Mouse (Mus musculus) liver, embryonic 14.5 days (tissue): ENCODE data around the gene Ovol3.

ENCODE experiments used
- CTCF ChIP-seq: IDR thresholded peaks from 2 replicates; pipeline ENCODE4 v1.5.1; 2016; ENCODE audit warnings: antibody characterized with exemption, low read depth, control low read depth
- EP300 ChIP-seq: IDR thresholded peaks from 2 replicates; pipeline ENCODE4 v1.6.1; 2016; ENCODE audit warnings: antibody characterized with exemption, low read depth

DNA sequence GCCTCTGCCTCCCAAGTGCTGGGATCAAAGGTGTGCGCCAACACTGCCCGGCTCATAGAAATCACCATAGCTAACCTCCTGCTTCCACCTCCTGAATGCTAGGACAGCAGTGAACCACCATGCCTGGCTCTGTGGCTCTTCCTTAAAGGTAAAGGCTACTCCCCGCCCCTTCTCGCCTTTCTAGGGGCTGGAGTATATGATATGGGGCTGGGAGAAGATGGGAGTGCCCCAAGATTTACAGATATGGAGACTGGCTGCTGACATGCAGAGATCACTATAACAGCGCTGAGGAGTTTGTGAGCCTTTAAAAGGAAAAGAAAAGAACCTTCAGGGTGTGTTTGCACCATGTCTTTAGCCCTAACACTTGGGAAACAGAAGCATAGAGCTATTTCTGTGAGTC lies 13.3 kb downstream of the Ovol3 start:
- TF ChIP-seq EP300, result no peak
- no peak for TF ChIP-seq CTCF
